Mouse (Mus musculus) bone marrow macrophage, adult 2 months (primary cell): Measurements from ENCODE around the gene Ak3.

ENCODE experiments used
- CTCF ChIP-seq: IDR thresholded peaks from 2 replicates; pipeline ENCODE4 v1.5.1; 2012; ENCODE audit warnings: low read depth, mild to moderate bottlenecking, low read length, moderate library complexity
- POLR2A ChIP-seq: IDR thresholded peaks from 2 replicates; pipeline ENCODE4 v1.6.1; 2012; ENCODE audit warnings: mild to moderate bottlenecking, low read depth, low read length, borderline replicate concordance

GRCm38 (mm10) chr19:29044353-29044768 lies 3.4 kb downstream of the Ak3 start:
- TF ChIP-seq POLR2A (no peak), CTCF (no peak)
